Mouse (Mus musculus) embryo, embryonic 11 days (tissue): ENCODE results near the gene Tcea3.
A peak's percentile ranks its signal among the peaks of the same experiment; 100 is the strongest.

Experiments used
- DNase-seq: peaks from one replicate; pipeline ENCODE4 v3.0.0-alpha.2; 2015

Tcea3 gene

DNA sequence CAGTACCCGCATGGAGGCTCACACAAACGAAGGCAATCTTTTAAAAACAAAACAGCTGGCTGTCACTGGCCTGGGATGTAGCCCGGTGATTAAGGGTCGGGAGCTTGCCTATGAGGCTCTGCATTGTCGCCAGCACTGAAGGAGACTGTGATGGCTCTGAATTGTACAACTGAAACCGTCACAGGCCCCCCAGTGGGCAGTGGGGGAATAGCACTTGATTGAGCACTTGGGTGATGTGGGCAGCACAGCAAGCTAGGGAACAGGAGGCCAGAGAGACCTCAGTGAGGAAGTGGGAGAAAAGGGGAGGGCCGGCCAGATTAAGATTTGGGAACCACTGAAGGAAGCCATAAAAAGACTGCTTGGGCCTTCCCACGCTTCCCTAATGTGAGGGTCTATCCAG is 7.9 kb upstream of the Tcea3 start:
- DNase-seq: peak; percentile 76

DNA sequence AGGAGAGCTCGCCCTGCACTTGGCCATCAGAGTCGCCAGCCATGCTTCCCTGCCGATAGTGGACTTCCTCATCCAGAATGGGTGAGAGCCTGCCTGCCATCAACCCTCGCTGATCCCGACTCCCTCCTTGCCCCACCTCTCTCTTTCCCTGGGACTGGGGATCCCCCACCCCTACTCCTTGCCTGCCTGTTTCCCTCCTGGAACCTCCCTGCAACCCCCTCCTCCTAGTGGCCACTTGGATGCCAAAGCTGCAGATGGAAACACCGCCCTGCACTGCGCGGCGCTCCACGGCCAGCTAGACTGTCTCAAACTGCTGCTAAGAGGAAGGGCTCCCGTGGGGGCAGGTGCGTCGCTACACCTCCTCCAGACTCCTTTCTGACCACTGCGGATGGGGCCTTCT is 7.4 kb upstream of the Tcea3 start:
- DNase-seq: no peak

DNA sequence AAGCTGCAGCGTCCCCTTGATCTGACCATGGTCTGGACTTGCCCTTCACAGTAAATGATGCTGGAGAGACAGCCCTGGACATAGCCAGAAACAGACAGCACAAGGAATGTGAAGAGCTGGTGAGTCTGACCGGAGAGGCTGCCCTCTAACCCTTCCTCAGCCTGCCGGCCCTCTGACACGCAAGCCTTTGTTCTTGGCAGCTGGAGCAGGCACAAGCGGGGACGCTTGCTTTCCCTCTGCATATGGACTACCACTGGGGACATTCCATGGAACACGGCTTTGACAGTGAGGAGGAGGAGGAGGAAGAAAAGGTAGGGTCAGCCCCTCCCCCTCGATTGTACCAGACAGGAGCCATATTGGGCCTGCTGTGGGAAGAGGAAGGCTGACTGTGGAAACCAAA is 6.6 kb upstream of the Tcea3 start:
- no peak for DNase-seq

DNA sequence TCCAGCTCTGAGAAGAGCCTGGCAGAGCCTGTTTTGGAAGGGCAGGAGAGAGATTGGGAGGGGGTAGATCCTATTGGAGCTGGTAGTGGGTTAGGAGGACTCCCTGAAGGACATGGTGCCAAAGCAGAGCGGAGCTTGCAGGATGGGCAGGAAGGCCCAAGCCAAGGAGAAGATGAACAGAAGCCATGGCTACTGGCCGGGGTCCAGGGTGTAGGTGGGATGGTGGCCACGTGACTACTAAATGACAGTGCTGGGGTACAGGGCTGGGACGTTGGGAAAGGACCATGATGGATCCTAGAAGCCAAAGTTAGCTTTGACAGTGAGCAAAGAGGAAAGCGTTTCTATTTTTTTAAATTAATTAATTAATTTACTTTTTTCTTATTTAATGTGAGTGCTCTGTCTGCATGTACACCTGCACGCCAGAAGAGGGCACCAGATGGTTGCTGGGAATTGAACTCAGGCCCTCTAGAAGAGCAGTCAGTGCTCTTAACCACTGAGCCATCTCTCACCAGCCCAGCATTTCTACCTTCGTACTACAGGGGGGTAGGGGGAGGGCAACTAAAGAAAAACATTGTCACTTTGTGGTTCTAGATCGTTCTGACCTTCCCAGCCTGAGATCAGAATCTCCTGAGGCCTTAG is 5.3 kb upstream of the Tcea3 start:
- DNase-seq: no peak

DNA sequence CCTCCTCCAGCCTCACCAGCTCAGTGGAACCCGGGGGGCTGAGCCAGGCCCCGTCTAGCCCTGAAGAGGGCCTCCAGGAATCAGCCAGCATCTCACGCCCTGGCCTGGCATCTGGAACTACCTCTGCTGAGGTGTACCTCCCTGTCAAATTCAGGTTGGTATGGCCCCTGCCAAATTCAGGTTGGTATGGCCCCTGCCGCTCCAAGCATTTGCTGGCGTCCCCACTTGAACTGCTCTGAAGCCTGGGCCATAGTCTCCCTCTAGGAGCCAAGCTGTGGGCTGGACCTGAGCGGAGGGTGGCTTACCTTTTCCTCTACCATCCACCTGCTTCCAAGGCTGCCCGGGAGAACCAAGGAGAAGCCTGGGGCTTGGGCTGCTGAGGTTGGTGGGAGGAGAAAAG is 4.8 kb upstream of the Tcea3 start:
- DNase-seq: no peak

DNA sequence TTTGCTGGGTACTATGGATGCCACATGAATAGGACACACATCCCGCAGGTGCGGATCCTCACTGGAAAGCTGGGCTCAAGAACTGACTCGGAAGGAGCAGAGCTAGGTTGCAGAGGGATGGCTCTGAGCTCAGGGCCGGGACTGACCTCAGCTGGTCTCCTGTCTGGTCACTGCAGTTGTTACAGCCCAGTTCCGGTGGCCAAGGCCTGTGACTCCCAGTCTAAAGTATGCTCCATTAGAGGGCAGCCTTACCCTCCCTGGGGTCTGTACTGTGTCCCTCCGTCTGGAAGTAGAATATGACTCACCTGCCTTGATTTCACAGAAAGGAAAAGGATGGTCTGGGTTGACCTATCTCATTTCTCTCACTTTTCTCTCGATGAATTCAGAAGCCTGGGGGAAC is 3.3 kb upstream of the Tcea3 start:
- DNase-seq: no peak

DNA sequence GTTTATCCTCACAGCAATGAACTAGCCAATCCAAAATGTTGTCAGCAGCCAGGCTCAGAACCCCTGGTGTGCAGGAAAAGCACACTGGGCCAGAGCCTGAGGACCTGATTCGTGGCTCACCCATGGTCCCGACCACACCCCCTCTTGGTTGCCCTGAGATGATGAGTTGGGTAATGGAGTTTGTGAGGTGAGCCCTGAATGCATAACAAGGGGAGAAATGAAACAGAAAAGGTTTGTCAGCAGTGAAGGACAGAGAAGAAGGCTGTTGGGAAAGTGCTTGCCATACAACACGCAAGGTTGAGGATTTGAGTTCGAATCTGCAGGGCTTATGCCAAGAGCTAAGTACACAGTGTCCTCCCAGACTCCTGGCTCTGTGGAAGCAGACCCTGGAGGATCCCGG is 1.8 kb upstream of the Tcea3 start:
- no peak for DNase-seq

DNA sequence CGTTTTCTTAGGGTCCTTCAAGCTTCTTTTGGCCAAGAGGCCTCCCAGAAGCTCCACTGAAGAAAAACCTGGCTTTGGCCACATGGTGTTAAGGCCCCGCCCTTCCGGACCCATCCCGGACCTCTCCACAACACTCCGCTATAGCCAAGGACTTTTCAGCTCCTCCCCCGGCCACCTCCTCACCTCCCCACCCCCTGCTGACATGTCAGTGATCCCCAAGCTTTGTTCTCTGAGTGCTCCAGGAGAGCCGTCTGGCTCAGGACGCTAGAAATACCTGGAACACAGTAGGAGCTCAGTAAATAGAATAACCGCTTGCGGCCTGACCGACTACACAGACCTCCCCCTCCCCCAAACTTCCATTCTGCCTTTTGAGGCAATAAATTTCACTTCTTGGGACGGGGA is 960 bp upstream of the Tcea3 start:
- peak; percentile 66 for DNase-seq

DNA sequence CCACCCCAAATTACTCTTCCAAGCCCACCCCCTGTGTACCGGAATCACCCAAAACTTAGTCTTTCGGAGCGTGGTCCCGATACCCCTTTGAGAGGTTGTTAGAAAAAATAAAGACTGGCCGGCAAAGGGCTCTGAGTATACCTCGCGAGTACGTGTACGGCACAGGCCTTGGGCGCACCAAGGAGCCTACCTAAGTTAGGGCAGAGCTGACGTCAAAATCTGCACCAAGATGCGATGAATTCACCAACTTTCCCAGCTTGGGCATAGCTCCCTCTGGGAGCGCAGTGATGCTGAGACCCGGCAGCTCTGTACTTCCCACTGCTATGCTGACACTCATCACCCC is 172 bp upstream of the Tcea3 start:
- peak; percentile 46 for DNase-seq

DNA sequence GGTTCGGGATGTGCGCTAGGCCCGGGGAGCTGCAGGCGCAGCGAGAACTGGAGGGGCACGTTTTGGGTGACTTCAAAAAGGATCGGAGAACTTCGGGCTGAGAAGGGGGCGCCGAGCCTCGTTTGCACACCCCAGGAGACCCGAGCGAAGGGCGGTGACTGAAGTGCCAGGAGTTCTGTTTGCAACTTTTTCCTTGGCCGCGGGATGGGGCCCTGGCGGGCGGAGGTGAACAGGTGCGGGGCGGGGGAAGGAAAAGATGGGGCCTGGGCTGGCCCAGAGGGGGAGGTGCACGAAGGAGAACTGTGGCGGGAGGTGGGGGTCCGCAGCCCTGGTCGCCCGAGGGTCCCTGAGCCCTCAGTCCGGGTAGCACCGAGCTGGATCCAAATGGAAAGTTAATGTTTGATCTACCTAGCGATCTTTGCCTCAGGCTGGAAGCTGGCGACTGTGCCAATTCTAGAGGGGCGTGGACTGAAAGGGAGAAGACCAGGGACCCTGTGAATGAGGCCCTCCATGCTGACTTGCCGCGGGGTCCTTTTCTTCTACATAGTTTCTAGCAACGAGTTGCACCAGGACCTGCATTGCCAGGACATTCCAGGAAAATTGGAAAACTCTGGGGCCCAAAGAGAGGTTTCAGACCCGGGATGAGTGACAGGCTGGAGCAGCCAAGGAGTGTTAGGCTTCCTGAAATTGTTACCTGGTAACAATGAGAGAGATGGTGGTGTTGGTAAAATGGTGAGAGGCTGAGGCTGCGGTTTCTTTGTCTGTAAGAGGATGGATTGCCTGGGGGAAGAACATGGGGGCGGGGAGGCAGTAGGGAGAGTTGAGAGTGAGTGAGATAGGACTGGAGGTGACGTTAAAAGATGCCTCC is 1.2 kb downstream of the Tcea3 start:
- DNase-seq: no peak

DNA sequence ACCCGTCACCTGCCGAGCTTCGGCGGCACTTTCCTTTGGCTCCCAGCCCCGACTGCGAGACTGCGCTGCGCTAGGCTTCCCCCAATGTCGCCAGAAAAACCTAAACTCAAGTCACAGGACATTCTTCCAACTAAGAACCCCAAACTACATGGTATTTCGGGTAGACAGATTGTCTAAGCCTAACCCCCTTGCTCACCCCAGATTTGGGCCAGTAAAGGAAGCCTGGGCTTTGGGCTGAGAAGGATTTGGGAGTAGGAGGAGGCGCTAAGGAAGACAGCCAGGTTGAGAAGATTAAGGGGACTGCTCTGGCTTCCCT is 1.8 kb downstream of the Tcea3 start:
- no peak for DNase-seq

DNA sequence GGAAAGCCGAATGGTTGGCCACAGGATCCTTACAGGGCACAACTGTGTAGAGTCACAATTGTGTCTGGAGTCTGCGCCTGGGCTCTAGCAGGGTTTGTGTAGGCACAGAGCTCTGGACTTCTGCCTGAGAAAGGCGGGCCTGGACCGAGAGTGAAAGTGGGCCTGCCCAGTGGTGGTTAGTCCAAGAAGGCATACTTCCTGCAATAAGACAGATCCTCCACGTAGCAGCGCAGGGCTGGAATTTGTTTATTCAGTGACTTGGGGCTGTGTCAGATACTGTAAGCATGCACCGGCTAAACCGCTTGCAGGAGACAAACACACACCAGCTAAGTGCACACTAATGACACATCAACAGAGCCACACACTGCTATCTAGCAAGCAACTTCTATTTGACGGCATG is 2.3 kb downstream of the Tcea3 start:
- no peak for DNase-seq

DNA sequence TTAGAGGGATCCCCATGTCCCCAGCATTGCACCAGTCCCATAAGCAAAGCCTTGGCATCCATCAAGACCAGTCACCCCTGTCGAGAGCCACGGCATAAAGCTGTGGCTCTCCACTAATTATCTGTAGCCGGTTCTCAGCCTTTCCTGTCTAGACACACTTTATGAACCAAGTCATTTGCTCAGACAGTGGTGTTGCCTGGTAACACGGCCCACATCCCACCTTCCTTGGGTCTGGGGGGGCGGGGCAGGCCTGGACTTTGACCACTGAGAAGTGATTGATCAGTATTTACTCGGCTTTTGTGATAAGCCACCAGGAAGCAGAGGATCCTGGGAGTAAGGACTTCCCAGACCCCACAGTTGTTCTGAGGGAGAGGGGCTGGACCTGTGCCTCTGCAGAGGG is 8.4 kb downstream of the Tcea3 start:
- DNase-seq: no peak

DNA sequence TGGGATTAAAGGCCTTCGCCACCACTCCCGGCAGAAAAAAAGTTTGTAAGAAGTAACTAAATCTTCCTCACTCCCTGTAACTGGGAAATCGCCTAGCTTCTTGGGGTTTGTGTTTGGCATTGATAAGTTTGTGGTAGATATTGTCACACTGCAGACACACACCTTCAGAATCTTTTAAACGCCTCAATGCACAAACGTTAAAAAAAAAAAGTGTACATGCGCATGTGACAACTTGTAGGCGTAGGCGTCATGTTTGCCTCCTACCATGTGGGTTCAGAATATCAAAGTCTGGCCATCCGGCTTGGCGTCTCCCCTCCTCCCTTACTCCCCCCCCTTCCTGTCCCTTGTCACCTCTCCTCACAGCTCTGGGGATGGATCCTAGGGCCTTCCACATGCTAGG is 9.2 kb downstream of the Tcea3 start:
- DNase-seq: no peak

DNA sequence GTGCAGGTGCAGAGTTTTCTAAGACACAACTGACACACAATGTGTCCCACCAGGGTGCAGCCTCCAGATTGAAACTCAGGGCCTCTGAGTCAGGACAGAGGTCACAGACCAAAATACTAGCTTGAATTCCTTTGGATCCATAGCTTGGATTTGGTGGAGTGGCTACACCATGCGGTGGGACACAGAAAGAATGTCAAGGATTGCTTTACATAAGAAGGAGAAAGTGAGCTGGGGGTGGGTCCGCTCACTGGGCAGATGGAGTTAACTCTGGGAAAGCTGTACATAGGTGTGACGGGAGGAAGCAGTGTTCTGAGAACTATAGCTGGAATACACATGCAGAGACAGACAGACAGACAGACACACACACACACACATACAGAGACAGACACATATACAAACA is 12.4 kb downstream of the Tcea3 start:
- no peak for DNase-seq

DNA sequence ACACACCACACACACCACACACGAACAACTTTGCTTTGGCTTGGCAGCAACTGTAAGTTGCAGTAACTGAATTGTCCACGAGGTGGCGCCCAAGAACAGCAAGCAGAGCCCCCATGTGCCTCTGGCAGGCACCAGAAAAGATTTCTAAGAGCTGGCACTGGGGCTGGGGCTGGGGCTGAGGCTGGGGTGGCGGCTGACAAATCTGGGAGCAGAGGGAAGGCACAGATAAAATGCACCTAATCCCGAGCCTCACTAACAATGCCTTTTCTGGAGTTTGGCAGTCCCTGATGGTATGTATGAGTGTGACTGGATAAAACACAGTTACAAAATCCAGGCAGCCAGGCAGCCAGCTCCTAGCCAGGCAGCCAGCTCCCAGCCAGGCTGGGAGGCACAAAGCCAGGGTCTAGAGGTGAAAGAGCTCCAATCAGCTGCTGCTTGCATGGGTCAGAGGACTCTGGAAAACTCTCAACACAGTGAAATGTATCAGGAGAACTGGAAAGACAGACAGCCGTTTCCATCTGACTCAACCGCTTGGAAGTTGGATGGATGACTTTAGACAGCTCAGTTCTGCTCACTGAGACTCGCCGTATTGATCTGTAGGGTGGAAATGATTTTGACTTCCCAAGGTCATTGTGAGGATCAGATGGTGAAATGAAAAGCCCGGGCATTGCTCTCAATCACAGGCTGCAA is 13.1 kb downstream of the Tcea3 start:
- DNase-seq: peak; percentile 86

DNA sequence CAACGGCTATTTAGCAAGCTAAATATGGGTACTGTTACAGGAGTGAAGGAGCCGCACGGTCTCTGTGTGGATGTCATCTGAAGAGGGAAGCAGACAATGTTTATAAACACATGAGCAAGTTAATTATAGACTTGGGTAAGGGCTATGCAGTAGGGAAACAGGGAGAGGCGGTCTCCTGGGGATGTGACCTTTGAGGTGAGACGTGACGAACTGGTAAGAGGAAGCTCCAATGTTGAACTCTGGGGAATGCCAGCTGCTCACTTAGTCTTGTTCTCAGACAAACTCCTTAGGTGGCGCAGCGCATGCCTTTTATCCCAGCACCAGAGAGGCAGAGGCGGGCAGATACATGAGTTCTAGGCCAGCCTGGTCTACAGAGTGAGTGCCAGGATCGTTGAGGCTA is 14.4 kb downstream of the Tcea3 start:
- no peak for DNase-seq

DNA sequence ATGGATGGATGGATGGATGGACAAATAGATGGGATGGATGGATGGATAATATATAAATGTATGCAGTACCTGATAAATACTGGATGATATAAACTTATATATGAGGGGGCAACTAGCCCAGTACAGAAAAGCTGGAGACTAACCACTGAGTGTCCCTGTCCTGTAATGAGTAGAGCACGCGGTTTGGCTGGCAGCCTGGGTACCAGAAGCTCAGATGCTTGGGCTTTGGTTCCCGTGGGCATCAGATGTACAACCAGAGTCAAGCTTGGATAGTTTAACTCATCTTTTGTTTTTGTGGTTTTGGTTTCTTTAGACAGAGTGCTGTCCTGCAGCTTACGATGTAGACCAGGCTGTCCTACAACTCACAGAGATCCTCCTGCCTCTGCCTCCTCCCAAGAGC is 16.0 kb downstream of the Tcea3 start:
- DNase-seq: no peak

DNA sequence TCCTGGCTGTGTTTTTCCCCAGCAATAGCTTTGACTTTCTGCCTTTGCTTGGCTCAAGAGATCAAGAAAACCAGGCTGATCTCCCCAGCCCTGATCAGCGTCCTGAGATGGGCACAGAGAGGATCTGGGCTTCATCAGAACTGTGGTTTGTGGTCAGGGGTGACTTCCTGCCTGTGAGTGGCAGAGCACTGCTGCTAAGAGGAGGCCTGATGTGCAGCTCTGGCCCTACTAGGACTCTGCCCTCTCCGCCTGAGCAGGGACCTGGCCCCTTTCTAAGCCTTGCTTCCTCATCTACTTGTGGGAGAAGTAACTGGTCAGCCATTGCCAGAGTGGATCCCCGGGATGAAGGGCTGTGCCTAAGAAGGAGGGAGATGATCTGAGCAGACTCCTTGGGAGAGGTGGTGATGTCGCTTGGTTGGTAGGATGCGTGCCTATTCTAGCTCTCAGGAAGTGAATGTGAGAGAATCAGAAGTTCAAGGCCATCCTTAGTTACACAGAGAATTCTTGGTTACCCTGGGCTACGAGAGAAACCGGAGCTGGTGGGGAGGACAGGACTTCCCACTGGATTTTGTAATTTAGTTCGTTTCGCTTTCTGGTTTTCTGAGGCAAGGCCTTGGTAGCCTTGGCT is 19.3 kb downstream of the Tcea3 start:
- no peak for DNase-seq

DNA sequence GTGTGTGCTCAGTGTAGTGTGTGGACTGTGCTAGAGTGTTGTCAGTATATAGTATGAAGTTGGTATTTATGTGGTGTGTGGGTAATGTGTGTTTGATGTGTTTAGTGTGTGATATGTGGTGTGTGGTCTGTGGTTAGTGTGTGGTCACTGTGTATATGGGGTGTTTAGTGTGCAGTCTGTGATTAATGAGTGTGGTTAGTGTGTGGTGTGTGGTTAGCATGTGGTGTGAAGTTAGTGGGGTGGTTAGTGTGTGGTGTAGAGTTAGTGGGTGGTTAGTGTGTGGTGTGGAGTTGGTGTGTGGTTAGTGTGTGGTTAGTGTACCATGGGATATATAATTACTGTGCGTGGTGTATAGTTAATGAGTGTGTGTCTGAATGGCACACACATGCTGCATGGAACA is 21.4 kb downstream of the Tcea3 start:
- no peak for DNase-seq

DNA sequence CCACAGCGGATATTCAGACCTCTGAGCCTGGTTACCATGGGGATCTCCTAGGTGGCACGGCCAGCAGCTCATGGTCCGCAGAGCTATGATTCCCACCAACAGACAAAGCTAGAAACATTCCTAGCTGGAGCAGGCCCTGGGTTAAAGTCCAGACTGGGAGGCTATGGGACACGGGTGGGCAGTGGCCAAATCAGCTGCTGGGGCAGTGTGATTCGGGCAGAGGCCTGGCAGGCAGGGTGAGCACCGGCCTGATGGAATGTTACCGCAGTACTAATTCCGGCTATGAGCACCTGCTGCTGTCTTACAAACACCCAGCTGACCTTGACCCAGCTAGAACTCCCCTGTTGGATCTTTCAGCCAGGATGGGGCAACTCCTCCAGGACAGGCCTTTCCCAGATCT is 23.1 kb downstream of the Tcea3 start:
- DNase-seq: no peak

DNA sequence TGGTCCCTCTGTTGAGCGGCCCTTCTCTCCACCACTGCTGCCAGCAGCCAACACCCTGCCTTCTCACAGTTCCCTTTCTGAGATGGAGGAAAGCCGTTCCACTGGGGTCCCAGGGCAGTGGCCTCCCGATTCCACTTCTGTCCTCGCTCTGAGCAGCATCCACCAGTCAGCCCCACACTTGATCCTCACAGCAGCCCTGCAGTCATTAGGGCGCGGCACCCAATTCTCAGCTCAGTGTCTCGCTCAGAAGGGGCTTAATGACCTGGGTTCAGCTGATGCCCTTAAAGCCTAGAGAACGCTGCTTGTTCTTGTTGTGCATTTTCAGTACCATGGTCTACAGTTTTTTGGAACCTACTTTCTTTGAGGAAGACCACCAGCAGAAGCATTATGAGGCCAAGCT is 33.6 kb downstream of the Tcea3 start:
- no peak for DNase-seq

DNA sequence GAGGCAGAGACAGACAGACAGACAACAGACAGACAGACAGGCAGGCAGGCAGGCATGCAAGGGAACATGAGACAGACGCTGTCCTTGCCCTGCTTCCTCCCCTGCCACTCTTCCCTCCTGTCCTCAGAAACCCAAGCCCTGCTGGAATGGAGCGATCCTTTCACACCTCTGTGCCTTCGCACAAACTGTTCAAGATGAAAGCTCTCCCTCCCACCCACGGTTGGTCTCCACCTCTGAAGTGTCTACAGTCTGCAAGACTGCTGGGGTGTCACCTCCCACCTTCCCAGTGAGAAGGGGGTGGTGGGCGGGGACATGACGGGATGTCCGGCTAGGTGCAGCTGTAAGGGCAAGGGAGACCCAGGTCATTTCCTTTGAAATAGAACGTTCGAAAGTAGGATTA is 34.1 kb downstream of the Tcea3 start:
- DNase-seq: no peak
